Mouse (Mus musculus) c-Kit-negative CD71-positive TER-119-positive erythroid progenitor cells, embryonic 14.5 days (primary cell): ENCODE data around the gene Klc3.

ENCODE experiments used
- DNase-seq: peaks from one replicate; pipeline ENCODE4 v3.0.0-alpha.2; 2013; ENCODE audit warnings: low read depth, low spot score

Klc3 gene

GRCm38 (mm10) chr7:19403731-19404296 is at the start of gene Klc3:
Gene Klc3 (minus strand): TSS chr7:19404104.
- DNase-seq: peak; percentile 36

DNA sequence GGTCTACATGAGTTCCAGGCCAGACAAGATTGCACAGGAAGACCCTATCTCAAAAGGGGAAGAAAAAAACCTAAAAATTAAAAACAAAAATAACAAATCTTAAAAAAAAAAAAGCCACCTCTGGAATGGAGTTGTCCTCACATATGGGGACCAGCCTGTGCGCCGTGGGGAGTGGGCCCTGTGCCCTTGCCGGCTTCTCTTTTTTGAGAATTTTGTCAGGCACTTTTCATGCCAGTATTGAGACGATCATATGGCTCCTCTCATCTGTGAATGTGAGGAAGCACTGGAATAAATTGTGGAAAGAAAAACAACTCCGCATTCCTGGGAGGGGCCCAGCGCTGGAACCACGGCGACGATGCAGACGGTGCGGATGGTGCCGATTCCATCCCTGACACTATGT is 45.3 kb upstream of the Klc3 start:
- no peak for DNase-seq

DNA sequence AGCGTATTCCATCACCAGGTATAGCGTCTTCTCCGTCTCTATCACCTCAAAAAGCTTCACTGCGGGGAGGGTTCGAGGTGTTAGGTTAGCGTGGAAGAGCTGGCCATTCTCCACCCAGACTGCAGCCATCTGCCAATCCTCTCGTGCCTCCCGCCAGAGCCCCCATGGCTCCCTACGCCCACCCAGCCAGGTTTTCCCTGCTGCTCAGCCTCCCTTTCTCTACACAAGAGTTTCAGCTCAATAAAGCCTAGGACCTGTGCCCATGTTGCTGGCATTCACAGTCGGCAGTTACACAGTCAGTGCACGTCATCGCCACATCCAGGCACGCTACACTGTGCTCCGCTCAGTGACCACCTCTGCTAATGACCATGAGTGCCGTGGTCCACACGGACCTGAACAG is 43.8 kb upstream of the Klc3 start:
- no peak for DNase-seq

- no peak for DNase-seq
Measured at GRCm38 (mm10) chr7:19444801-19445200, 40.9 kb upstream of the Klc3 start.

DNA sequence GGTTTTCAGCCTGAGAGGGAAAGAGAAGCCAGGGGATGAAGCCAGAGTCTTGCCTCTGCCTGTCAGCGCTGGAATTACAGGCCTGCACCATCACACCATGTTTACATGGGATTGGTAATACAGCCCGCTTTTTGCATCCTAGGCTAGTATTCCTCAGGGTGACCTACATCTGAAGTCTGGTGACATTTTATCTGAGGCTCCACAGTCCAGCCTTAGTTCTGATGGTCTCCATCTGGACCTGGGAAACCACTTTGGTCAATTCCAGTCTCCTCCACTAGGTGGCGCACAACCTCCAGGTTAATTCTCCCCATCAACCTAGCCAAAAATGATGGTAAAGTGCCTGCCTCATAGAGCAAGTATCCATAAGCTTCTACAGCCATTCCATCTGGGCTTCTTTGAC is 39.4 kb upstream of the Klc3 start:
- DNase-seq: peak; percentile 57

DNA sequence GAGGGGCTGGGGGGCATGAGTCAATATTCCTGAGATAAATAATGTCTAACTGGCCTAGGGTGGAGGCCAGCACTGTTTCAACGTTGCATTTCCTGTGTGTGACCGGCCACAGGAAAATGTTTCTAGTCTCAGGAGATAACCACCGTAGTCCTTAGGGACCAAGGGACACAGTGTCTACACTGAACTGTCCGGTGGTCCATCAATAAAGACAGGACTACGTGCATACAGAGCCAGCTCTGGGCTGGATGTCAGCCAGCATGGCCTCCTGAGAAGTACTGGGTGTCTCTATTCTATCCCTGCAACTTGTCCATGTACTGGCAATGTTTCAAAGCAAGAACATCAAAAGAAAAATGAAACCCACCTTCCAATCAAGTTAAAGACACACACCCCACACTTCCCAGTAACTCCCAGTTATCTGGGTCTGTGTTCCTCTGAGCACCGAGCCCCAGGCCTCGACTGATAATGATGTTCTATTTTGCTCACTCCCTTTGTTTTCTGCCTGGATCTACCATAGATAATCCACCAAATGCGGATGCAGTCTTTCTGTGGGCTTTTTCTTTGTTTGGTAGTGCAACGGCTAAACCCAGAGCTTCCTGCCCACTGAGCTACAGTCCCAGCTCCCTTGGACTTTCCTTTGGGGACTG is 37.7 kb upstream of the Klc3 start:
- DNase-seq: no peak

DNA sequence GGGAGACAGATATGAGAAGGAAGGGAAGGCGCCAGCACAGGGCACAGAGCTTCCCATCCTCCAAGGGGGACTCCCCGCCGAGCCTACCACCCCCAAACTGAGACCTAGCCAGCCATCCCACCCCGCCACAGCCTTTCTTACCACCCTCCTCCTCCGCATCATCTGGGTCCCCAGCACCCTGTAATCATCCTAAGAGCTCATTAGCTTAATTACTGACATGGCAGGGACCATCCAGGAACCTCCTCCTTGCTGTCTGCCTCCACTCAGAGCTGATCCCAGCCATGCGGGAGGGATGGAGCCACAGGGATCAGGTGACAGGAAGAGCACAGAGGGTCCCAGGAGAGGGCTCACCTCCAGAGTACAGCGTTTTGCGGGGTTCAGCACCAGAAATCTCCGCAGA is 33.1 kb upstream of the Klc3 start:
- DNase-seq: no peak

GRCm38 (mm10) chr7:19436276-19436675 is 32.4 kb upstream of the Klc3 start:
- DNase-seq: no peak

- DNase-seq: no peak
Measured at GRCm38 (mm10) chr7:19432475-19432874, 28.6 kb upstream of the Klc3 start.

GRCm38 (mm10) chr7:19430402-19430801 is 26.5 kb upstream of the Klc3 start:
- DNase-seq: no peak

GRCm38 (mm10) chr7:19429726-19430125 is 25.8 kb upstream of the Klc3 start:
- DNase-seq: no peak

DNA sequence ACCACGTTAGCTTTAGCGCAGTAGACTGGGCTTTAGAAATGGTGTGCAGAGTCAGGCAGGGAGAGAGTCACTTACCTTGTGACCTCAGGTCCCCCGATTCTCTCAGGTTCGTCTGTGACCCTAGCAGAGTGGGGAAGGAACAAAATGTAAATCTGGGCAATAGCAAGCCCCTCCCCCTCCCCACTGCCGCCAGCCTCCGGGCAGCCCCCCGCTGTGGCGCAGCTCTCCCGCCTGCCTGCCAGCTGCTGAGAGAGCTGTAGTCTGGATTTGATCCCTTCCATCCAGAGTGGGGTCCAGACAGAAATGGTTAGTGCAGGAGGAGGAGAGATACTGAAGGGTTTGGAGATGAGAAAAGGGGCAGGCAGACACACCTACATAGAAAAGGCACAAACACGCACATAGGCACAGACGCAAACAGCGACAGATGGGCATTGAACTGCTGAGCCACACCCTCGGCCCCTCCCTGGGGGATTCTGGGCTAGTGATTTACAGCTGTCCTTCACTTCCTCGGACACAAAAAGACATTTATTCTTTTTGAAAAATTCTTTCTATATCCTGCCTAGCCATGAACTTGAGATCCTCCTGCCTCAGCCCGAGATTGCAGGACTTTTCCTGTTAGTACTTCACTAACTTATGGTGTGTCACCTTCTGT is 24.2 kb upstream of the Klc3 start:
- DNase-seq: no peak

- no peak for DNase-seq
Measured at GRCm38 (mm10) chr7:19426888-19427287, 23.0 kb upstream of the Klc3 start.

DNA sequence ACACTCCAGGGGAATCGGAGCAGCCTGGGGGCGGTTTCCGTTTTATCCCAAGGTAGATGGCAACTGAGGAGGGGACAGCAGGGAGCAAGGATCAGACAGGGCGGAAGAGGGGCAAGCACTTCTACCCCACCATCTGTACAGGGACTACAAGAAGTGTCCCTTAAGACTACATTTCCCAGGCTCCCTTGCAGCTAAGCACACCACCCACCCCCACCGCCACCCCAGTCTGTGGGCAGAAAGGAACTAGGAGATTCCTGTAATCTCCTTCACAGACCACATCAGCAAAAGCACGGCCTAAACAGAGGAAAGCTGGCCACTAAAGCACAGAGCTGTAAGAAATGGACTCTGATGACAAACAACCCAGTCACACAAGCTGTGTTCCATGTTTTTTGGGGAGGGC is 22.4 kb upstream of the Klc3 start:
- no peak for DNase-seq

DNA sequence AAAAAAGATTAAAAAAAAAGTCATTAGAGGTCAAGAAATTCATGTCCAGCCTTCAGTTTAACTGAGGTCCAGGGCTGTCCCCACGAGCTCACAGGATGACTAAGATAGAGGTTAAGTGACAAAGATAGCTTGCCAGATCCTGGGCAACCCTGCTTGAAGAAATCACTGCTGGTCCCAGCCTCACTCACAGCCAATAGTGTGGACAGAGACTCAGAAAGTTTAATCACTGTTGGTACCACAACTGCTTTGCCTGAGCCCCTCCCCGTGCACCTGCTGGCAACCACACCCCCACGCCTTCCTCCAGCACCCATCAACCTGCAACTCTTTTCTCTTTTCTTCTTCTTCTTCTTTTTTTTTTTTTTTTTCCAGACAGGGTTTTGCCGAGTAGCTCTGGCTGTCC is 20.1 kb upstream of the Klc3 start:
- DNase-seq: no peak

- DNase-seq: no peak
Measured at GRCm38 (mm10) chr7:19423083-19423482, 19.2 kb upstream of the Klc3 start.

GRCm38 (mm10) chr7:19420821-19421636 is 17.1 kb upstream of the Klc3 start:
- DNase-seq: peak; percentile 48

DNA sequence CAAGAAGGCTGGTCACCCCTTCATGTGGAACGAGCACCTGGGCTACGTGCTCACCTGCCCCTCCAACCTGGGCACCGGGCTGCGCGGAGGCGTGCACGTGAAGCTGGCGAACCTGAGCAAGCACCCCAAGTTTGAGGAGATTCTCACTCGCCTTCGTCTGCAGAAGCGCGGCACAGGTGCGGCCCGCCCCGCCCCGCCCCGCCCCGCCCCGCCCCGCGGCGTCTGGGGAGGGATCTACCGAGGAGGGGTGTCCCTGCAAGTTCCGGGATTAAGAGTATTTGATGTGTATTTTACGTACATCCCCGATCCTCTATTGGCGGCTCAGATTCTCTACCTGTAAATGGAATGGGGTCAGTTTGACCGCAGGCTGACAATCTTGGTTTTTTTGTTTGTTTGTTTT is 16.2 kb upstream of the Klc3 start:
- DNase-seq: no peak

DNA sequence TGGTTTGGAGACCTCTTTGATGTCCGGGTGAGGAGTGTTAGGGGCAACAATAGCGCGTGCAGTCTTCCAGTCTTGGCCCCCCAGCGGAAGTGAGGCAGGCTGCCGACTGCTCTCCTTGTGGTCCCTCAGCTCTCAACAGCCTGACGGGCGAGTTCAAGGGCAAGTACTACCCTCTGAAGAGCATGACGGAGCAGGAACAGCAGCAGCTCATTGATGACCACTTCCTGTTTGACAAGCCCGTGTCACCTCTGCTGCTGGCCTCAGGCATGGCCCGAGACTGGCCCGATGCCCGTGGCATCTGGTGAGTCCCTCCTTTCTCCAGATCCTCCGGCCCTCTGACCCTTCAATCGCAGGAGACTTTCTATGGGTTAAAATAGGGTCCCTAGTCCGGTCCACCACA is 12.7 kb upstream of the Klc3 start:
- no peak for DNase-seq

GRCm38 (mm10) chr7:19413525-19413924 is 9.6 kb upstream of the Klc3 start:
- DNase-seq: no peak

DNA sequence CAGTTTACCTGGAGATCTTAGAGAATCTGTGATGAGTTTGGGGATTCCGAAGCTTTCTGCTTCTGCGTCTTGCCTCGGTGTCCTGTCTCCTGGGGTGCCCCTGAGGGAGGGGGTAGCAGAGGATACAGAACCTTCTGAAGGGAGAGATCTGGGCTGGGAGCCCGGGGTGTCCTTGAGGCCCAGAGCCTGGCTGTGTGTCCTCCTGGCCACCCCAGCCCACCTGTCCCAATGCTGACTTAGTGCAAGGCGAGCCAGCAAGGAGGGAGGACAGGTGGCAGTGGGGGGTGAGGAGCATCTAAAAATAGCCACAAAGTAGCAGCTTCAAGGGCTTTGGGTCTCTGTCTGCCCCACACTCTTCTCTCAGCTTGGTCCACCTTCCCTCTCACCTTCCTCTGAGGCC is 7.9 kb upstream of the Klc3 start:
- DNase-seq: no peak

DNA sequence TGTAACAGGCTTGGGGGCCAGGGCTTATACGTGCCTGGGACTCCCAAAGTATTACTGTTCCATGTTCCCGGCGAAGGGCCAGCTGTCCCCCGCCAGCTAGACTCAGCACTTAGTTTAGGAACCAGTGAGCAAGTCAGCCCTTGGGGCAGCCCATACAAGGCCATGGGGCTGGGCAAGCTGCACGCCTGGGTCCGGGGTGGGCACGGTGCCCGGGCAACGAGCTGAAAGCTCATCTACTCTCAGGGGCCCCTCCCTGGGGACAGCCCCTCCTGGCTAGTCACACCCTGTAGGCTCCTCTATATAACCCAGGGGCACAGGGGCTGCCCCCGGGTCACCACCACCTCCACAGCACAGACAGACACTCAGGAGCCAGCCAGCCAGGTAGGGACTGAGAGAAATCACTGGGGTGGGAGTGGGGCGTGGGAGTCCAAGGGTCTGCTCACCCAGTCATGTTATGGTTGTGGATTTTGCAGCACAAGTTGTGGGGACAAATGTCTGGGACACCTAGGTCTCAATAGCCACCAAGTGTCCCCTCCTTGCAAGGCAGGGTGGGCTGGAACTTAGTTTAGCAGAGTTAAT is 7.0 kb upstream of the Klc3 start:
- DNase-seq: no peak
